Mouse (Mus musculus): ENCODE data around the gene Sv2a. TPM values are rescaled to one million over a fixed set of nuclear protein-coding genes. Genes with fewer than 3 reads are reported as not detected.
A peak's percentile ranks its signal among the peaks of the same experiment; 100 is the strongest.

Sv2a gene
- polyA plus RNA-seq, 1 experiment from 2014 or later: 5.6 TPM

DNA sequence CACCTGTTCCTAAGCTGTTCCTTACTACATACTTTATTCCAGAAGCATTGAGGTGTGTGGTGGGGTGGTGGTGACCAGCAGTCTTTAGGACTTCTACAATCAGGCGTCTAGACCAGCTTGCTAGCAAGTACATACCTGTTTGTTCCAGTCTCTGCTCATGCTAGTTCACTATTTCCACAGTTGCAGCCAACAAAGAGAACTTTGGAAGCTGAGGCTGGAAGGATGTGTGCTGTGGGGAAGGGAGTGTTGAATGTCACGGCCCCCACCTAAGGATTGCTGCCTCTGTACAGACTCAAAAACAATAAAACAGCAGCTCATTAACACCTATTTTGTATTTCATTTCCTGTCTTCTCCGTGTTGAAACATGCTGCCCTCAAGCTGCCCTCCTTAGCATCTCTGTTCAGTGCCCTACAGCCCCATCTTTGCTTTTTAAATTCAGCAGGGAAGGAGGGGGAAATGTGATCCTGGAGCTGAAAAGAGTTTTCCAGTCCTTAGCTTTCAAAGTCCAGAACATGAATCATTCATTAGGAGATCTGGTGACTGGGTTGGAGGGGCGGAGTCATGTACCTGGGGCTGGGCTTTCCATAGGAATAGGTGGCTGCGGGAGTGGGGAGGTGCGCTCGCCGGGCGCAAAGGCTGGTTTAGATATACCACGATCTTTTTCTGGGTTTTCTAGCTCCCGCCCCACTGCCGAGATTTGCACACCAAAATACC lies 20.0 kb upstream of the Sv2a start:
- H3K27me3 ChIP-seq: no peaks in the 10 kb centered on the region
- H3K36me3 ChIP-seq: peaks cover 6% of the 10 kb centered on the region
- 1% methylated on average over 12 of the region's 12 CpGs for WGBS
- peak; percentile 81 for ATAC-seq (ENCODE audit: insufficient number of reproducible peaks, low FRiP score, low TSS enrichment, low read depth)
- H3K4me3 ChIP-seq (replicated peaks): peak overlapping the region; percentile 57
- H3K9me3 ChIP-seq (replicated peaks): no peaks in the 10 kb centered on the region
- peaks cover 30% of the 10 kb centered on the region for H3K4me1 ChIP-seq
- H3K4me2 ChIP-seq (replicated peaks): peak overlapping the region; percentile 86
- H3K27ac ChIP-seq (replicated peaks): peak overlapping the region; percentile 94
- peak overlapping the region; percentile 28; the same call in 1 of the 2 replicates for H3K9ac ChIP-seq

DNA sequence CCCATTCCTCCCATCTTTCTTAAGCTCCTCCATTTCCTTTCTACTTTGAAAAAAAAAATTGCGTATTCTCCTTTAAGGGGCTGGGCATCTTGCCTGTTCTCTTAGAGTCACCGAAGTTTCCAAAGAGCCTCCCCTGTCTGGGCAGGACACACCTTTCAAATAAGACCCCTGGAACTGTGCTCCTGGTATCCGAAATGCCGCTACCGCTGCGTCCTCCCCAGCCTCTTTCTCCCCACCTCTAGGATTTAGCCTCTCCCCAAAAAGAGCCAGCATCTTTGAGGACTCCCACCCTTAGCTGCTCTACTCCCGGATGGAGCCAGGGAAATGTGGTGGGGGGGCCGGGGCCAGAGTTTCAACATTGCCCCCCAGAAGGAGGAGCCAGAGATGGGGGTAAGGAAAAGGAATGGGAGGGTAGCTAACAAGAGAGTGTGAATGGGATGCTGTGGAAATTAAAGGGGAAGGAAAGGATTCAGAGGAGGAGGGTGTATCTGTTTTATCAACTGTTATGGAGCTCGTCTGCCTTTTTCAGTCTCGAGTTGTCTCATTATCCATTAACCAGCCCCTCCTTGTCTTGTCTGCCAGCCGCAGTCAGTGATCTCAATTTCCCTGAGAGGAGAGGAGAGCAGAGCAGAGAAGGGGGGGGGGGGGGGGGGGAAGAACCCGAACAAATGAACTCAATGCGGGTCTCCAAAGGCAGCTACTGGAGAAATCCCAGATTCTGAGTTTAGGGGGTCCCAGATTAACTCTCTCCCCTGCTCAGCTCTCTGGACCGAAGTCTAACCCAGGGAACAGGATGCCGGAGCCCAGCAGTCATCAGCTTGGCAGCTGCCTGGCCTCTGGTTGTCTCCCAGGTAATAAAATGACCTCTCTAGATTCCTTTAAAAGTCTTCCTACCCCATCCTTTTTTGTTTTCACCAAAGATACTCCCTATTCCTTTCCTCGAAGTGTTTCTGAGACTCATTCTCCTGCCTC lies 18.8 kb upstream of the Sv2a start, which contains the start of gene Mtmr11:
Gene Mtmr11 (plus strand): TSS at position 136 of the 972 bp plus-strand sequence.
- Histone ChIP-seq H3K36me3 (0 out of 2 replicates have a peak, but pooled peaks cover 5% of the 10 kb centered on the region), H3K4me2 (replicated peaks) (peak within 1 kb of the TSS; percentile 86), H3K27ac (replicated peaks) (peak within 1 kb of the TSS; percentile 94), H3K9me3 (replicated peaks) (no peaks in the 10 kb centered on the region), H3K4me1 (peaks cover 30% of the 10 kb centered on the region), H3K9ac (peak within 1 kb of the TSS; percentile 28; the same call in 1 of the 2 replicates), H3K27me3 (no peaks in the 10 kb centered on the region), H3K4me3 (replicated peaks) (peak within 1 kb of the TSS; percentile 57)
- 5% methylated on average over 15 of the region's 16 CpGs for WGBS
- ATAC-seq (ENCODE audit: insufficient number of reproducible peaks, low FRiP score, low TSS enrichment, low read depth): no peak

DNA sequence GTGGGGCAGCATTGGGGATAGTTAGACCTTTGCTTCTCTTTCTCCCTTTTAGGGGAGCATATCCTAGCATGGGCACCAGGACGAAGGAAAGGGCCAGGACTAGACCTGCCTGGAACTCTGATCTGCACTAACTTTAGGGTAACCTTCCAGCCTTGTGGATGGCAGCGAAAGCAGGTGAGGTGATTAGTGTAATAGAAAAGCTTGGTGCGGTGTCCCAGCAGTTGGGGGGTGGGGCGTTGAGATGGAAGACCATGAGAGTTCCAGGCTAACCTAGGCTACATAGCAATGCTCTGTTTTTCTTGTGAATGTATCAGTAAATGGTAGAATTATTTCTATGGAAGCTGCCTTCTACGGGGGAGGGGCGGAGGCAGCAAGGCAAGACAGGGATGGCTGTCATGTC lies 17.9 kb upstream of the Sv2a start:
- ATAC-seq (ENCODE audit: insufficient number of reproducible peaks, low FRiP score, low TSS enrichment, low read depth): no peak
- Histone ChIP-seq H3K27ac (replicated peaks) (peak overlapping the region; percentile 94; the same call in 1 of the 2 replicates), H3K27me3 (no peaks in the 10 kb centered on the region), H3K9me3 (replicated peaks) (no peaks in the 10 kb centered on the region), H3K4me1 (peaks cover 30% of the 10 kb centered on the region), H3K4me2 (replicated peaks) (peak overlapping the region; percentile 86), H3K36me3 (0 out of 2 replicates have a peak, but pooled peaks cover 5% of the 10 kb centered on the region), H3K9ac (0 out of 2 replicates have a peak overlapping the region, but pooled peaks have one; percentile 28), H3K4me3 (replicated peaks) (peak overlapping the region; percentile 57)
- 90% methylated on average over 6 of the region's 6 CpGs for WGBS

DNA sequence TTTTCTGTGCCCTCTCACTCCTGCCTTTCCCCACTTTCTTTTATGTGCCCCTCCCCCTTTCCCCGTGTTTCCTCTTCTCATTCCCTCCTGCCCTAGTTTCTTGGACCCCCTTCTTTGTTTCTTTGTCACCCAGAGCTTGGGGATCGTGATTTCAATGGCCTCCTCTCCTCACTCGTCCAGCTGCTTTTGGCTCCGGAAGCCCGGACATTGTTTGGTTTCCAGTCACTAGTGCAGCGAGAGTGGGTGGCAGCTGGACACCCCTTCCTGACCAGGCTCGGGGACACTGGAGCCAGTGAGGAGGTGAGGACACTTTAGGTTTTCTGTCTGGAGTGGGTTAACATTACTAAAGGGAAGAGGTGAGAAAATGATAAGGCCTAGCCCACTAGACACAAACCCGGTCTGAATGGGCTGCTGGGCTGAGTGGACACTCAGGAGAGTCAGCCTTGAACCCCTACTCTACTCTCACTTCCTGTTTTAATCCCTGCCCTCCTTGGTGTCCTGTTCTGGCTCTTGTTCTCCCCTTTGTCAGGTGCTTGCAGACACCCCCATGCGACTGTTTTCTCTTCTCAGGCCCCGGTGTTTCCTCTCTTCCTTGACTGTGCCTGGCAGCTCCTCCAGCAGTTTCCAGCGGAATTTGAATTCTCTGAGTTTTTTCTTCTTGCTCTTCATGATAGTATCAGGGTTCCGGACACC lies 12.3 kb upstream of the Sv2a start:
- no peak overlapping the region for H3K9ac ChIP-seq
- 0 out of 2 replicates have a peak overlapping the region, but pooled peaks have one; percentile 17 for H3K27ac ChIP-seq (replicated peaks)
- no peak overlapping the region for H3K4me3 ChIP-seq (replicated peaks)
- H3K4me1 ChIP-seq: peaks cover 20% of the 10 kb centered on the region
- H3K4me2 ChIP-seq (replicated peaks): no peak overlapping the region
- H3K36me3 ChIP-seq: peaks cover 21% of the 10 kb centered on the region
- H3K27me3 ChIP-seq: no peaks in the 10 kb centered on the region
- WGBS: 71% methylated on average over 12 of the region's 12 CpGs
- H3K9me3 ChIP-seq (replicated peaks): no peaks in the 10 kb centered on the region
- no peak for ATAC-seq (ENCODE audit: insufficient number of reproducible peaks, low FRiP score, low TSS enrichment, low read depth)

DNA sequence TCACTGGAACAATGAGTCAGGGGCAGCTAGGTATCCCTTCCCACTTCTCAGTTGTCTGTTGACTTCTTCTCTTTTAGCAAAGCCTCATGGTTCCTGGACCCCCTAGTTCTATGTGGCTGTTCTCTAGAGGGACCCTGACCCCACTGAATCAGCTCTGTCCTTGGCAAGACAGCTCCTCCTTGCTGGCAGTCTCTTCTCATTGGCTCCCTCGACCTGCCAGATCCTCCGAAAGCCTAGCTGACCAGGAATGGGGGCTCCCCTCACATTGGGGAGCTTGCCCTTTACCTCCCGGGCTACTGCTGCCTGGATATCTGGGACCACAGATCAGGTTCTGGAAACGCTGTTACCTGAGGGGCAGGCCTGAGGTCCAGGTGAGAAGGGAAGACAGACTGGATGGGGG lies 10.7 kb upstream of the Sv2a start:
- peaks cover 34% of the 10 kb centered on the region for H3K4me1 ChIP-seq
- H3K27me3 ChIP-seq: no peaks in the 10 kb centered on the region
- 83% methylated on average over 4 of the region's 4 CpGs for WGBS
- no peaks in the 10 kb centered on the region for H3K9me3 ChIP-seq (replicated peaks)
- no peak overlapping the region for H3K4me3 ChIP-seq (replicated peaks)
- no peak overlapping the region for H3K4me2 ChIP-seq (replicated peaks)
- ATAC-seq (ENCODE audit: insufficient number of reproducible peaks, low FRiP score, low TSS enrichment, low read depth): no peak
- no peak overlapping the region for H3K27ac ChIP-seq (replicated peaks)
- H3K9ac ChIP-seq: no peak overlapping the region
- H3K36me3 ChIP-seq: peaks cover 26% of the 10 kb centered on the region

DNA sequence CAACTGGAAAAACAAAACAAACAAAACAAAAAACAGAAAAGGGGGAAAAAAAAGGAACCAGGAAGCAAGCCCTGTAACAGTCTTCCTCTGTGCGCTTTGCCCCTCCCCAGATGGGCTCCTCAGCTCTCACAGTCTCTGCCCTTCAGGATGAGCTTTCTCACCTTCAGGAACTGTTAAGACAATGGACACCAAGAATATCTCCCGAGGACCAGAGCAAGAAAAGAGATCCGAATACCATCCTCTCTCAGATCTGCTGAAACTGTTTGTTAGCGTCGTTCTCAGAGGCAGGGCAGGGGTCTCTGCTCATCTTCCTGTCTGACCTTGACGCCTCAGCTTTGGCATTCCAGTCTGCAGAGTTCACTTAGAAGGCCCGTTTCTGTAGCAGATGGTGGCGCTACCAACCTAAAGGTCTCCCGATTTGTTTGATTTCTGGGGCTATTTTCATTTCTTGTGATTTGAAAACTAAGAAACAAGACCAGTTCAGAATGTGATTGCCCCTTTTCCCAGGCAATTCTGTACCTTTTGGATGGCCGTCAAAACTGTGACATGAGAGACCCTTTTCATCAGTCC lies 9.9 kb upstream of the Sv2a start:
- H3K36me3 ChIP-seq: peaks cover 32% of the 10 kb centered on the region
- H3K27ac ChIP-seq (replicated peaks): peak overlapping the region; percentile 99
- peak overlapping the region; percentile 63 for H3K4me2 ChIP-seq (replicated peaks)
- peak overlapping the region; percentile 93 for H3K4me3 ChIP-seq (replicated peaks)
- H3K9ac ChIP-seq: no peak overlapping the region
- peaks cover 34% of the 10 kb centered on the region for H3K4me1 ChIP-seq
- no peaks in the 10 kb centered on the region for H3K9me3 ChIP-seq (replicated peaks)
- H3K27me3 ChIP-seq: no peaks in the 10 kb centered on the region
- no peak for ATAC-seq (ENCODE audit: insufficient number of reproducible peaks, low FRiP score, low TSS enrichment, low read depth)
- 66% methylated on average over 10 of the region's 10 CpGs for WGBS

DNA sequence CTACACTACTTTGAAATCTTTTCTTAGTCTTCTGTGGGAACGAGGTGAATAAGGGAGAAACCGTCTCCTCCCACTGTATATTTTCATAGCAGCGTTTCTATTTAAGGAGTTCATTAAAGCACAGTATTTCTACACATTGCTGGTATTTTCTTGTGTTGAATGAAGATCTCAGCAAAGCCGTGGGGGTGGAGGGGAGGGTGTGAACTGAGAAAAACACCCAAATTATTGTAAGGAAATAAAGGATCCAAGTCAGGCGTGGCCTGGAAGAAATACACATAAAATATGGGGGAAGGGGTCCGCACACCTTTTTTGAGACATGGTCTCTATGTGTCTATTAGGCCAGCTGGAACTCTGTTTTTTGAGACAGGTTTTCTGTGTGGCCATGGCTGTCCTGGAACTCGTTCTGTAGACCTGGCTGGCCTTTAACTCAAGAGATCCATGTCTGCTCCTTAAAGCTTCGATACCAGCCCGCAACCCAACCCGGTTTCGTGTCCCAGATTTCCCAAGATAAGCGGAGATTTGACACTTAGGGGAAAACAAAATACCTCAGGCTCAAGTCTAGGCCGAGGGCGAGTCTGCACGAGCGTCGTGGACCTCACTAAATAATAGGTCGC lies 9.3 kb upstream of the Sv2a start:
- Histone ChIP-seq H3K9me3 (replicated peaks) (no peaks in the 10 kb centered on the region), H3K4me1 (peaks cover 34% of the 10 kb centered on the region), H3K27ac (replicated peaks) (peak overlapping the region; percentile 99), H3K4me3 (replicated peaks) (peak overlapping the region; percentile 93), H3K9ac (peak overlapping the region; percentile 78), H3K4me2 (replicated peaks) (peak overlapping the region; percentile 63), H3K27me3 (no peaks in the 10 kb centered on the region), H3K36me3 (peaks cover 39% of the 10 kb centered on the region)
- 16% methylated on average over 18 of the region's 18 CpGs for WGBS
- ATAC-seq (ENCODE audit: insufficient number of reproducible peaks, low FRiP score, low TSS enrichment, low read depth): no peak

DNA sequence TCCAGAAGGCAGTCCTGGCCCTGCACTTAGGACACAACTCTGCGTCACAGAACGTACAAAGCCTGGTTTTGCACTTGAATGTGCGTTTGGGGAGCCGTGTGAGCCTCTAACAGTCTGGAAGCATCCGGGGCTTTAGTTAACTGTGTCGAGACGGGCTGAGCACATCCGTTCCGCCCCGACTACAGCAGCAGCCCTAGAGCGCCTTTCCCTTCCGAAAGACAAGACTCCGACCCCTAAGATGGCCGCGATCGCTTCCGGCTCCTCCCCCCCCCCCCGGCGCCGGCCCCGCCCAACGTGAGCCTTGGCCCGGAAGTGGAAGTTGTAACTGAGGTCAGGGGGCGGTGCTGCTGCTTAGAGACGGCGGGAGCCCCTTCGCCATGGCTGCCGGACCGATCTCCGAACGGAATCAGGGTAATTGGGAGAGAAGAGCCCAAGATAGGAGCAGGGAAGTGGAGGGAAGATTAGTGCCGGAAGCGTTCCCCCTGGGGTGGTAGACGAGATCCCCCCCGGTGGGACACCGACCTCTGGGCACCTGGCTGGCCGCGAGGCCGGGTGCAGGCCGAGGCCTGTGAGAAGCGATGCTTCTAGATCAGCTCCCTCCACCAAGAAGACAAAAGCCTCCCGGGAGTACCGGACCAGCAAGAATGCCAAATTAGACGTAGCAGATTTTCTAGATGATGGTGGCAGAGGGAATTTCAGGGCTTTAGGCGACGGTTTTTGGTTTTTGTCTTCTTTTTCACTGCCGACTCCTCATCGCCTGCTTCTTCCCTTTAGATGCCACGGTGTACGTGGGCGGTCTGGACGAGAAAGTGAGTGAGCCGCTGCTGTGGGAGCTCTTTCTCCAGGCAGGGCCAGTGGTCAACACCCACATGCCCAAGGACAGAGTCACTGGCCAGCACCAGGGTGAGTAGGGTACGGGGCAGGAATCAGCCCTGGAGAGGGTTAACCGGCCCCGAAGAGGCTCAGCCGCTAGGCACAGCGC lies 8.5 kb upstream of the Sv2a start, which contains the start of gene Sf3b4:
Gene Sf3b4 (plus strand): TSS at position 136 of the 982 bp plus-strand sequence.
- Histone ChIP-seq H3K9ac (peak within 1 kb of the TSS; percentile 78), H3K4me3 (replicated peaks) (peak within 1 kb of the TSS; percentile 93), H3K27ac (replicated peaks) (peak within 1 kb of the TSS; percentile 99), H3K4me1 (peaks cover 34% of the 10 kb centered on the region), H3K36me3 (peaks cover 43% of the 10 kb centered on the region), H3K27me3 (no peaks in the 10 kb centered on the region), H3K9me3 (replicated peaks) (no peaks in the 10 kb centered on the region), H3K4me2 (replicated peaks) (peak within 1 kb of the TSS; percentile 86)
- under 1% methylated on average over 58 of the region's 58 CpGs for WGBS
- peak; percentile 91 for ATAC-seq (ENCODE audit: insufficient number of reproducible peaks, low FRiP score, low TSS enrichment, low read depth)

DNA sequence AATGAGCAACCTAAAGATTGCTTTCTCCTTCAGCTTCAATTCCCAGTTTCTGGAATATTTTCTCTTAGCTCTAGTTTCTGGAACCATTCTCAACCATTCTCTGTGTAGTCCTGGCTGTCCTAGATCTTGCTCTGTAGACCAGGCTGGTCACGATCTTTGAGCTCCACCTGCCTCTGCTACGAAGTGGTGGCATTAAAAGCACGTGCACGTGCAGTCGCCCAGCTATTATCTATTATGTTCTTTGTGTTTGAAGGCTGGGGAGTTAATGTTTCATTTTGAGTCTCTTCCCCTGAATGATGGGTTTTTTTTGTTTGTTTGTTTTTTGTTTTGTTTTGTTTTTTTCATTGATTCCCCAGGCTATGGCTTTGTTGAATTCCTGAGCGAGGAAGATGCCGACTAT lies 7.8 kb upstream of the Sv2a start:
- Histone ChIP-seq H3K27ac (replicated peaks) (no peak overlapping the region), H3K27me3 (no peaks in the 10 kb centered on the region), H3K4me2 (replicated peaks) (peak overlapping the region; percentile 86), H3K9ac (peak overlapping the region; percentile 74), H3K4me1 (peaks cover 34% of the 10 kb centered on the region), H3K36me3 (peaks cover 49% of the 10 kb centered on the region), H3K4me3 (replicated peaks) (peak overlapping the region; percentile 93), H3K9me3 (replicated peaks) (no peaks in the 10 kb centered on the region)
- 27% methylated on average over 7 of the region's 7 CpGs for WGBS
- no peak for ATAC-seq (ENCODE audit: insufficient number of reproducible peaks, low FRiP score, low TSS enrichment, low read depth)

All from embryonic facial prominence, embryonic 15.5 days (tissue).